In the genomic region with DNA sequence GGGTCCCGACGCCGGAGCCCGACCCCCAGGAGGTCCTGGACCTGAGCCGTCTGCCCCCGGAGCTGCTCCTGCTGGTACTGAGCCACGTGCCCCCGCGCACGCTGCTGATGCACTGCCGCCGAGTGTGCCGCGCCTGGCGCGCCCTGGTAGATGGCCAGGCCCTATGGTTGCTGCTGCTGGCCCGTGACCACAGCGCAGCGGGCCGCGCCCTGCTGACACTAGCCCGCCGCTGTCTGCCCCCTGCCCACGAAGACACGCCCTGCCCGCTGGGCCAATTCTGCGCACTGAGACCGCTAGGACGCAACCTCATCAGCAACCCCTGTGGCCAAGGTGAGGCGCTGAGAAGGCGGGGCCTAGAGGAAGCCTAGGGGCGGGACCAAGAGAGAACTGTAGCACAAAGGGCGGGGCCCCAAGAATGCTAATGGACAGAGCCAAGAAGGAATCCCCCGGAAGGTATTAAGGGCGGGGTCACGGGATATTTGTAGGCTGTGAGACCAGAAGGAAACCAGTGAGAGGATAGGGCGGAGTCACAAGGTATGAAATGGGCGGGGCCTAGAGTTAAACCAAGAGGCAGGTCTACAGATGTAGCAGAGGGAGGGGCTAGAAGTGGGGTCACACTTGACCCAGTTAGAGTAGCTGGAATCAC, we compare ENCODE assay signal across 8 mouse cellular contexts. TPM values are rescaled to one million over a fixed set of nuclear protein-coding genes. Genes with fewer than 3 reads are reported as not detected.
A peak's percentile ranks its signal among the peaks of the same experiment; 100 is the strongest.
DNase-seq lines count a peak whose midpoint lies in the region; ATAC-seq and TF ChIP-seq lines count a peak whose summit lies in the region.

No protein-coding gene starts in this region.

- H3K4me3 ChIP-seq in cortical plate, adult 2 months (ENCODE audit: insufficient read depth, low read length): peak overlapping the region; percentile 46
- peak overlapping the region; percentile 50 for H3K4me3 ChIP-seq in intestine, embryonic 15.5 days (replicated peaks)

- DNase-seq in adrenal gland, adult 8-10 months: peak; percentile 30
- peak; percentile 39 for DNase-seq in gastrocnemius, postnatal 10 days
- peak; percentile 76 to 89 for DNase-seq in left cerebral cortex, postnatal 14 days (ENCODE audit: low spot score in 2 of 2)
- DNase-seq in right cerebral cortex, postnatal 14 days: peak; percentile 66
- peak; percentile 63 to 72 for DNase-seq in urinary bladder, postnatal 36 days (ENCODE audit: low spot score in 2 of 2)

- no peaks in the 10 kb centered on the region for H3K9me3 ChIP-seq in intestine, embryonic 15.5 days

- no peak for TF ChIP-seq CTCF in cortical plate, adult 2 months (IDR thresholded peaks at IDR 0.05; ENCODE audit: extremely low read depth, insufficient read depth, low read length)

- no peaks in the 10 kb centered on the region for H3K4me1 ChIP-seq in cortical plate, adult 2 months (ENCODE audit: control insufficient read depth, insufficient read depth, low read length)
- peaks cover 5% of the 10 kb centered on the region; the same call in 1 of the 2 replicates for H3K4me1 ChIP-seq in intestine, embryonic 15.5 days (replicated peaks)

- peak overlapping the region; percentile 23; the same call in 1 of the 2 replicates for H3K27ac ChIP-seq in cortical plate, adult 2 months (ENCODE audit: insufficient read depth, low read length)
- no peak overlapping the region for H3K27ac ChIP-seq in intestine, embryonic 15.5 days

- intact Hi-C loops in left cerebral cortex, postnatal 14 days (cut with DNase I): no loop called here

- peak overlapping the region; percentile 96 for H3K4me2 ChIP-seq in intestine, embryonic 15.5 days (replicated peaks)

- ATAC-seq in intestine, embryonic 15.5 days: peak; percentile 95
- peak; percentile 83 for ATAC-seq in megakaryocyte-erythroid progenitor cell, adult 5-6 weeks (replicated peaks; ENCODE audit: low FRiP score, low TSS enrichment, poor library complexity, severe bottlenecking)

- H3K9ac ChIP-seq in intestine, embryonic 15.5 days: peak overlapping the region; percentile 39

- TF ChIP-seq POLR2A in cortical plate, adult 2 months (IDR thresholded peaks at IDR 0.05; ENCODE audit: extremely low read depth, insufficient read depth, low read length): 0 out of 2 replicates have a peak, but pooled peaks have one; percentile 9

- H3K27me3 ChIP-seq in intestine, embryonic 15.5 days (replicated peaks): peaks cover 13% of the 10 kb centered on the region

- under 1% methylated on average over 38 of the region's 38 CpGs for WGBS in intestine, embryonic 15.5 days

- H3K36me3 ChIP-seq in intestine, embryonic 15.5 days: no peaks in the 10 kb centered on the region

RNA-seq across cellular contexts. Expression of a gene that starts 0.8 kb away (rescaled TPM):
- 1 to 10 TPM; 2.5 to 3.4 (median 3.1) TPM for total RNA-seq in adrenal gland, adult 8-10 months (2022)
- 37.5 and 45.6 TPM in 2 replicates for polyA plus RNA-seq in cortical plate, adult 2 months (2012; rRNA removed)
- total RNA-seq in gastrocnemius, postnatal 10 days (2021): 1 to 10 TPM; 1.1 to 1.7 TPM
- polyA plus RNA-seq in intestine, embryonic 15.5 days (2015; fragmentation: Nextera tagmentation; extraction: Ambion mirVana): 2.9 and 3.1 TPM in 2 replicates
- 10 to 100 TPM; 16.9 to 19.9 TPM for total RNA-seq in left cerebral cortex, postnatal 14 days (2021)
- not detected in 2 replicates for total RNA-seq in megakaryocyte-erythroid progenitor cell, adult 5-6 weeks (2014; fragmentation: Nextera tagmentation)
- not detected in 2 replicates for total RNA-seq in megakaryocyte-erythroid progenitor cell, adult 5-6 weeks (2017)

RNA-seq across cellular contexts. Expression of a gene that starts 23.2 kb away (rescaled TPM):
- 1 to 10 TPM; 4.5 to 9.9 (median 6.9) TPM for total RNA-seq in adrenal gland, adult 8-10 months (2022)
- 3.0 and 3.4 TPM in 2 replicates for polyA plus RNA-seq in cortical plate, adult 2 months (2012; rRNA removed)
- 10 to 100 TPM; 12.2 to 13.5 TPM for total RNA-seq in gastrocnemius, postnatal 10 days (2021)
- 6.6 and 6.7 TPM in 2 replicates for polyA plus RNA-seq in intestine, embryonic 15.5 days (2015; fragmentation: Nextera tagmentation; extraction: Ambion mirVana)
- total RNA-seq in left cerebral cortex, postnatal 14 days (2021): under 1 TPM; 0.88 to 0.93 TPM
- total RNA-seq in megakaryocyte-erythroid progenitor cell, adult 5-6 weeks (2014; fragmentation: Nextera tagmentation): 1.6 TPM in 1 of 2 replicates, not detected in the other
- total RNA-seq in megakaryocyte-erythroid progenitor cell, adult 5-6 weeks (2017): 0.34 and 1.2 TPM in 2 replicates

RNA-seq across cellular contexts. Expression of a gene that starts 48.2 kb away (rescaled TPM):
- total RNA-seq in adrenal gland, adult 8-10 months (2022): 10 to 100 TPM; 76.5 to 92.2 (median 83.3) TPM
- polyA plus RNA-seq in cortical plate, adult 2 months (2012; rRNA removed): 94.0 and 104 TPM in 2 replicates
- total RNA-seq in gastrocnemius, postnatal 10 days (2021): 10 to 100 TPM; 40.2 to 46.5 TPM
- 136 and 143 TPM in 2 replicates for polyA plus RNA-seq in intestine, embryonic 15.5 days (2015; fragmentation: Nextera tagmentation; extraction: Ambion mirVana)
- total RNA-seq in left cerebral cortex, postnatal 14 days (2021): 10 to 100 TPM; 60.4 to 66.5 TPM
- 152 and 185 TPM in 2 replicates for total RNA-seq in megakaryocyte-erythroid progenitor cell, adult 5-6 weeks (2014; fragmentation: Nextera tagmentation)
- 31.2 and 55.9 TPM in 2 replicates for total RNA-seq in megakaryocyte-erythroid progenitor cell, adult 5-6 weeks (2017)

RNA-seq across cellular contexts. Expression of a gene that starts 48.3 kb away (rescaled TPM):
- 10 to 100 TPM; 18.0 to 26.2 (median 20.3) TPM for total RNA-seq in adrenal gland, adult 8-10 months (2022)
- 15.2 and 15.5 TPM in 2 replicates for polyA plus RNA-seq in cortical plate, adult 2 months (2012; rRNA removed)
- total RNA-seq in gastrocnemius, postnatal 10 days (2021): 10 to 100 TPM; 16.2 to 18.6 TPM
- 22.6 and 25.1 TPM in 2 replicates for polyA plus RNA-seq in intestine, embryonic 15.5 days (2015; fragmentation: Nextera tagmentation; extraction: Ambion mirVana)
- 10 to 100 TPM; 13.0 to 17.9 TPM for total RNA-seq in left cerebral cortex, postnatal 14 days (2021)
- 24.9 and 32.6 TPM in 2 replicates for total RNA-seq in megakaryocyte-erythroid progenitor cell, adult 5-6 weeks (2014; fragmentation: Nextera tagmentation)
- 11.3 and 15.6 TPM in 2 replicates for total RNA-seq in megakaryocyte-erythroid progenitor cell, adult 5-6 weeks (2017)

Comparison
In these comparisons a context has a peak if more than half of its experiments do, and no peak if none do; other contexts are left out.
1. DNase-seq: peak in every context shown above with its lines; median percentile 82 in left cerebral cortex, postnatal 14 days; 68 in urinary bladder, postnatal 36 days; 66 in right cerebral cortex, postnatal 14 days; 39 in gastrocnemius, postnatal 10 days; 30 in adrenal gland, adult 8-10 months.
2. RNA of a gene that starts 0.8 kb away (total RNA-seq): 16.9 to 19.9 TPM in left cerebral cortex, postnatal 14 days; 2.5 to 3.4 TPM in adrenal gland, adult 8-10 months, 1.1 to 1.7 TPM in gastrocnemius, postnatal 10 days and not detected in megakaryocyte-erythroid progenitor cell, adult 5-6 weeks; every median in the first group is over 4 times any median in the second.